Mouse (Mus musculus) liver, adult 2 months (tissue): Measurements from ENCODE around the gene Itgb1bp1.

Source experiments
- CTCF ChIP-seq: fragments of 200-500 bp; IDR thresholded peaks from 2 replicates; pipeline ENCODE4 v1.5.1; 2011; ENCODE audit warnings: low read depth, low read length, control low read depth
- POLR2A ChIP-seq: fragments of 200-500 bp; IDR thresholded peaks from 2 replicates; pipeline ENCODE4 v1.6.1; 2011; ENCODE audit warnings: low read length, control low read depth; ENCODE audit not compliant: insufficient read depth; ENCODE audit errors: extremely low read depth

DNA sequence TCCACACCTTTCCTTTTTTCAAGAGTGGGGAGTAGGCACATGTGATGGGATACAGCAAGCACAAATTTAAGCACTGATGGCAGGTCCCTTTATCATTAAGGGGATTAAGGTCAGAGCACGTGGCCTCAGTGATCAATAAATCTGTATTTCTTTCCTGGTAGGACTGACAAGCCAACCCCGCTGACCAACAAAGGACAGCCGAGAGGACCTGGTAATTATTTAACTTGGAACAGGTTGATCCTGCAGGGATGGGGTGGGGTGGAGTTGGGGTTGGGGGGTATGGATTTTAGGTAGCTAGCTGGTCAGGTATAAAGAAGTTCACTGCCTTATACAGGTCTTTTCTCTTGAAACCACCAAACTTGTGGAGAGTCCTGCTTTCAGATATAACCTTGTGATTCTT, 21.1 kb downstream of the Itgb1bp1 start:
- TF ChIP-seq POLR2A = no peak
- TF ChIP-seq CTCF = no peak
